Mouse (Mus musculus): ENCODE measurements around the gene Lhx3. TPM values are rescaled to one million over a fixed set of nuclear protein-coding genes. Genes with fewer than 3 reads are reported as not detected.

Gene Lhx3
- total and polyA plus RNA-seq, 2 experiments from 2014 or later, result not detected

DNA sequence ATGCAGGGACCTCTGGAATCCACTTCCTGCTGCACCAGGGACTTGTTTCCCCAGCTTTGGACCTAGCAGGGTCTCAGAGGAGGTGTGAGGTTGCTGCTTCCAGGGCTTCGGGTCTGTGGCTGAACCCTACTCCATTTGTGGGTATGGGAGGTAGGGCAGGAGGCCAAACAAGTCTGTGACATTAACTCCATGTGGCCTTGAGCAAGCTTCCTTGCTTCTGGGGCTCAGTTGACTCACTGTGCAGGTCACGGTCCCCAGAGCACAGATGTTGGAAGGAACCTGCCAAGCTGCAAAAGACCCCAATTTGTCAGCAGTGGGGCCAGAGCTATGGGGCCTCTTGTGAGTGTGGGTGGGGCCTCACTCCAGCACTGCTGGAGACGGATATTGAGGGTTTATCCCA lies 23.7 kb downstream of the Lhx3 start:
- no peaks in the 10 kb centered on the region for H3K9me3 ChIP-seq (ENCODE audit: low read length)
- ATAC-seq (no peak), DNase-seq (no peak)
- no peak overlapping the region for H3K4me3 ChIP-seq (ENCODE audit: low read depth, low read length)
- H3K27me3 ChIP-seq (ENCODE audit: insufficient read depth, low read length), result no peaks in the 10 kb centered on the region
- no peak overlapping the region for H3K27ac ChIP-seq (ENCODE audit: low read depth, low read length)
- H3K36me3 ChIP-seq (ENCODE audit: insufficient read depth), result no peaks in the 10 kb centered on the region
- no peak overlapping the region for H3K4me2 ChIP-seq (ENCODE audit: low read depth)
- no peak for TF ChIP-seq CTCF (IDR thresholded peaks at IDR 0.05; ENCODE audit: low read depth)
- no peak overlapping the region for H3K9ac ChIP-seq
- no peaks in the 10 kb centered on the region for H3K4me1 ChIP-seq (ENCODE audit: insufficient read depth)
- WGBS, result 58% methylated on average over 3 of the region's 3 CpGs

- no peak for DNase-seq
- no peak overlapping the region for H3K9ac ChIP-seq
- H3K4me1 ChIP-seq (ENCODE audit: insufficient read depth), result no peaks in the 10 kb centered on the region
- no peak for ATAC-seq
- peak; percentile 73 for TF ChIP-seq CTCF (IDR thresholded peaks at IDR 0.05; ENCODE audit: low read depth)
- H3K27ac ChIP-seq (ENCODE audit: low read depth, low read length), result no peak overlapping the region
- no peaks in the 10 kb centered on the region for H3K9me3 ChIP-seq (ENCODE audit: low read length)
- no peak overlapping the region for H3K4me2 ChIP-seq (ENCODE audit: low read depth)
- 21% methylated on average over 6 of the region's 6 CpGs for WGBS
- no peaks in the 10 kb centered on the region for H3K36me3 ChIP-seq (ENCODE audit: insufficient read depth)
- H3K27me3 ChIP-seq (ENCODE audit: insufficient read depth, low read length), result no peaks in the 10 kb centered on the region
- no peak overlapping the region for H3K4me3 ChIP-seq (ENCODE audit: low read depth, low read length)
Measured at GRCm38 (mm10) chr2:26182646-26183045, 25.4 kb downstream of the Lhx3 start.

- Histone ChIP-seq H3K27ac (ENCODE audit: low read depth, low read length) (no peak overlapping the region), H3K4me2 (ENCODE audit: low read depth) (no peak overlapping the region), H3K27me3 (ENCODE audit: insufficient read depth, low read length) (no peaks in the 10 kb centered on the region), H3K4me3 (ENCODE audit: low read depth, low read length) (no peak overlapping the region), H3K9ac (no peak overlapping the region), H3K9me3 (ENCODE audit: low read length) (no peaks in the 10 kb centered on the region), H3K36me3 (ENCODE audit: insufficient read depth) (no peaks in the 10 kb centered on the region), H3K4me1 (ENCODE audit: insufficient read depth) (no peaks in the 10 kb centered on the region)
- no peak for TF ChIP-seq CTCF (IDR thresholded peaks at IDR 0.05; ENCODE audit: low read depth)
- WGBS, result 55% methylated on average over 2 of the region's 2 CpGs
- DNase-seq, result no peak
- ATAC-seq, result no peak
Measured at GRCm38 (mm10) chr2:26177189-26177588, 30.9 kb downstream of the Lhx3 start.

GRCm38 (mm10) chr2:26176731-26177130 lies 31.4 kb downstream of the Lhx3 start:
- ATAC-seq (no peak), DNase-seq (no peak)
- TF ChIP-seq CTCF (IDR thresholded peaks at IDR 0.05; ENCODE audit: low read depth), result no peak
- Histone ChIP-seq H3K36me3 (ENCODE audit: insufficient read depth) (no peaks in the 10 kb centered on the region), H3K4me3 (ENCODE audit: low read depth, low read length) (no peak overlapping the region), H3K4me2 (ENCODE audit: low read depth) (no peak overlapping the region), H3K4me1 (ENCODE audit: insufficient read depth) (no peaks in the 10 kb centered on the region), H3K9ac (no peak overlapping the region), H3K27ac (ENCODE audit: low read depth, low read length) (no peak overlapping the region), H3K9me3 (ENCODE audit: low read length) (no peaks in the 10 kb centered on the region), H3K27me3 (ENCODE audit: insufficient read depth, low read length) (no peaks in the 10 kb centered on the region)
- WGBS, result 58% methylated on average over 5 of the region's 5 CpGs

GRCm38 (mm10) chr2:26175191-26175590 lies 32.9 kb downstream of the Lhx3 start:
- Histone ChIP-seq H3K4me1 (ENCODE audit: insufficient read depth) (no peaks in the 10 kb centered on the region), H3K27ac (ENCODE audit: low read depth, low read length) (no peak overlapping the region), H3K4me2 (ENCODE audit: low read depth) (no peak overlapping the region), H3K27me3 (ENCODE audit: insufficient read depth, low read length) (no peaks in the 10 kb centered on the region), H3K9ac (no peak overlapping the region), H3K4me3 (ENCODE audit: low read depth, low read length) (no peak overlapping the region), H3K36me3 (ENCODE audit: insufficient read depth) (no peaks in the 10 kb centered on the region), H3K9me3 (ENCODE audit: low read length) (no peaks in the 10 kb centered on the region)
- ATAC-seq, result no peak
- no peak for DNase-seq
- 41% methylated on average over 4 of the region's 4 CpGs for WGBS
- no peak for TF ChIP-seq CTCF (IDR thresholded peaks at IDR 0.05; ENCODE audit: low read depth)

DNA sequence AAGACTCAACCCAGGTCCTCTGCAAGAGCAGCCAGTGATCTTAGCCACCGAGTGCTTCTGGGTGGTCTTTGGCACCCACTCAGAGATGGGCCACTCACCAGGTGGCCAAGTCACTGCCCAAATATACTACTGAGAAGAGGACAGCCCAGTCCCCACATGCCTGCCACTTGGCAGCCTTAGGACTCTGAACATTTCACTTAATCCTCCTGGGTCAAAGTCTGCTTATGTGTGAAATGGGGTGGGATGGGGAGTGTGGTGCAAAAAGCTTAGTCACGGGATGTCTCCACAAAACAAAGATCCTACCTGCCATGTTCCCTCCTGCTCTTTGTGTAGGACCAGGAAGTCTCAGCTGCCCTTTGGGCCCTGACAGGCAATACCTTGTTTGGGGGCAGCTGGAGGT lies 35.9 kb downstream of the Lhx3 start:
- Histone ChIP-seq H3K27ac (ENCODE audit: low read depth, low read length) (no peak overlapping the region), H3K4me1 (ENCODE audit: insufficient read depth) (no peaks in the 10 kb centered on the region), H3K9ac (no peak overlapping the region), H3K27me3 (ENCODE audit: insufficient read depth, low read length) (no peaks in the 10 kb centered on the region), H3K4me2 (ENCODE audit: low read depth) (no peak overlapping the region), H3K4me3 (ENCODE audit: low read depth, low read length) (no peak overlapping the region), H3K9me3 (ENCODE audit: low read length) (no peaks in the 10 kb centered on the region), H3K36me3 (ENCODE audit: insufficient read depth) (no peaks in the 10 kb centered on the region)
- WGBS, result 84% methylated on average over 2 of the region's 2 CpGs
- ATAC-seq, result no peak
- no peak for DNase-seq
- no peak for TF ChIP-seq CTCF (IDR thresholded peaks at IDR 0.05; ENCODE audit: low read depth)

DNA sequence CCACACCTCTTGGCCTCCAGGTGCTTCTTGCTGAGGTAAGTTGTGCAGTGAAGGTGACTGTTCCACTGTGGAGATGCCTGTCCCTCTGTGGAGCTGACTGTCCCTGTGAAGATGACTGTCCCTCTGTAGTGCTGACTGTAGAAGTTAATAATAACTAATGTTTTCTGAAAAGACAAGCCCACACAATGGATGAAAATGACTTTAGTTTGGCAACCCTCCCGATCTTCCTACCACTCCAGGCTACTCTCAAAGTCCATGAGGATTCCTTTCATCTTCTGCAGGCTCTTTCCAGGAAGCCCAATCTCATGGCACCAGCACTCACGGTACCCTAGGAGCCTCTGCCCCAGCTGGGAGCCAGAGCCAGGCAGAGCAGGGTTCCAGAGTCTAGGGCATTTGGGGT lies 37.7 kb downstream of the Lhx3 start:
- no peak overlapping the region for H3K9ac ChIP-seq
- 31% methylated on average over 2 of the region's 2 CpGs for WGBS
- no peaks in the 10 kb centered on the region for H3K27me3 ChIP-seq (ENCODE audit: insufficient read depth, low read length)
- H3K27ac ChIP-seq (ENCODE audit: low read depth, low read length), result no peak overlapping the region
- no peaks in the 10 kb centered on the region for H3K9me3 ChIP-seq (ENCODE audit: low read length)
- no peak for TF ChIP-seq CTCF (IDR thresholded peaks at IDR 0.05; ENCODE audit: low read depth)
- H3K4me3 ChIP-seq (ENCODE audit: low read depth, low read length), result no peak overlapping the region
- ATAC-seq, result no peak
- no peaks in the 10 kb centered on the region for H3K4me1 ChIP-seq (ENCODE audit: insufficient read depth)
- H3K36me3 ChIP-seq (ENCODE audit: insufficient read depth), result no peaks in the 10 kb centered on the region
- DNase-seq, result no peak
- H3K4me2 ChIP-seq (ENCODE audit: low read depth), result no peak overlapping the region
